Mouse (Mus musculus): Measurements from ENCODE around the gene Bmp2k. TPM values are rescaled to one million over a fixed set of nuclear protein-coding genes. Genes with fewer than 3 reads are reported as not detected.

The Bmp2k gene
- polyA plus RNA-seq, 2 experiments = 14.0 to 30.2 TPM

- 14% methylated on average over 39 of the region's 39 CpGs for WGBS (ENCODE audit: insufficient replicate concordance)
- no peak for DNase-seq (ENCODE audit: low read depth in 3 of 3, low spot score in 3 of 3)
Measured at GRCm38 (mm10) chr5:96996401-96997309, 834 bp upstream of the Bmp2k start.

GRCm38 (mm10) chr5:96997802-96998565, 495 bp downstream of the Bmp2k start:
- Histone ChIP-seq H3K27ac (peak overlapping the region; percentile 85), H3K4me3 (ENCODE audit: insufficient read depth in 1 of 2, low read depth in 2 of 2, low read length in 2 of 2) (peak overlapping the region; percentile 69 to 83), H3K27me3 (ENCODE audit: control insufficient read depth, insufficient read depth, low read length) (no peaks in the 10 kb centered on the region), H3K4me2 (ENCODE audit: low read depth) (peak overlapping the region; percentile 85), H3K36me3 (replicated peaks; ENCODE audit: control insufficient read depth, insufficient read depth, low read depth) (peaks cover 29% of the 10 kb centered on the region), H3K9me3 (ENCODE audit: control insufficient read depth, low read length) (no peaks in the 10 kb centered on the region), H3K9ac (replicated peaks) (peak overlapping the region; percentile 95), H3K4me1 (replicated peaks; ENCODE audit: control insufficient read depth in 2 of 2, insufficient read depth in 2 of 2, low read length in 1 of 2) (peaks cover 49 to 52% of the 10 kb centered on the region in 2 experiments)
- DNase-seq (ENCODE audit: low read depth in 3 of 3, low spot score in 3 of 3) (no peak), ATAC-seq (ENCODE audit: insufficient read depth) (peak; percentile 52)
- TF ChIP-seq EP300 (IDR thresholded peaks at IDR 0.05; ENCODE audit: low read depth) = no peak
- TF ChIP-seq CTCF (IDR thresholded peaks at IDR 0.05; ENCODE audit: low read depth) = no peak
- under 1% methylated on average over 68 of the region's 75 CpGs for WGBS (ENCODE audit: insufficient replicate concordance)

More at GRCm38 (mm10) chr5:96996401-96997309, 834 bp upstream of the Bmp2k start:
- peak; percentile 6; the same call in 1 of the 2 replicates for TF ChIP-seq EP300 (IDR thresholded peaks at IDR 0.05; ENCODE audit: low read depth)
- TF ChIP-seq CTCF (IDR thresholded peaks at IDR 0.05; ENCODE audit: low read depth) = no peak
- Histone ChIP-seq H3K36me3 (replicated peaks; ENCODE audit: control insufficient read depth, insufficient read depth, low read depth) (peaks cover 23% of the 10 kb centered on the region), H3K9me3 (ENCODE audit: control insufficient read depth, low read length) (no peaks in the 10 kb centered on the region), H3K4me3 (ENCODE audit: insufficient read depth in 1 of 2, low read depth in 2 of 2, low read length in 2 of 2) (peak overlapping the region; percentile 58 to 69), H3K4me1 (replicated peaks; ENCODE audit: control insufficient read depth in 2 of 2, insufficient read depth in 2 of 2, low read length in 1 of 2) (peaks cover 43 to 52% of the 10 kb centered on the region in 2 experiments), H3K9ac (replicated peaks) (peak overlapping the region; percentile 86), H3K4me2 (ENCODE audit: low read depth) (peak overlapping the region; percentile 74), H3K27me3 (ENCODE audit: control insufficient read depth, insufficient read depth, low read length) (no peaks in the 10 kb centered on the region), H3K27ac (peak overlapping the region; percentile 81)
- ATAC-seq (ENCODE audit: insufficient read depth) = peak; percentile 17

- peak overlapping the region; percentile 85 for H3K4me2 ChIP-seq (ENCODE audit: low read depth)
- WGBS (ENCODE audit: insufficient replicate concordance) = 2% methylated on average over 6 of the region's 6 CpGs
- H3K4me3 ChIP-seq (ENCODE audit: insufficient read depth in 1 of 2, low read depth in 2 of 2, low read length in 2 of 2) = peak overlapping the region; percentile 69 to 83
- peaks cover 29% of the 10 kb centered on the region for H3K36me3 ChIP-seq (replicated peaks; ENCODE audit: control insufficient read depth, insufficient read depth, low read depth)
- peak overlapping the region; percentile 85 for H3K27ac ChIP-seq
- no peak for ATAC-seq (ENCODE audit: insufficient read depth)
- H3K9me3 ChIP-seq (ENCODE audit: control insufficient read depth, low read length) = no peaks in the 10 kb centered on the region
- H3K27me3 ChIP-seq (ENCODE audit: control insufficient read depth, insufficient read depth, low read length) = no peaks in the 10 kb centered on the region
- DNase-seq (ENCODE audit: low read depth in 3 of 3, low spot score in 3 of 3) = no peak
- H3K9ac ChIP-seq (replicated peaks) = peak overlapping the region; percentile 95
- H3K4me1 ChIP-seq (replicated peaks; ENCODE audit: control insufficient read depth in 2 of 2, insufficient read depth in 2 of 2, low read length in 1 of 2) = peaks cover 52 to 53% of the 10 kb centered on the region in 2 experiments
- no peak for TF ChIP-seq CTCF (IDR thresholded peaks at IDR 0.05; ENCODE audit: low read depth)
- no peak for TF ChIP-seq EP300 (IDR thresholded peaks at IDR 0.05; ENCODE audit: low read depth)
Measured at GRCm38 (mm10) chr5:96998566-96998907, 1.0 kb downstream of the Bmp2k start.

- Histone ChIP-seq H3K4me1 (replicated peaks; ENCODE audit: control insufficient read depth in 2 of 2, insufficient read depth in 2 of 2, low read length in 1 of 2) (peaks cover 57 to 62% of the 10 kb centered on the region in 2 experiments), H3K4me3 (ENCODE audit: insufficient read depth in 1 of 2, low read depth in 2 of 2, low read length in 2 of 2) (peak overlapping the region; percentile 69 to 83), H3K27me3 (ENCODE audit: control insufficient read depth, insufficient read depth, low read length) (no peaks in the 10 kb centered on the region), H3K9ac (replicated peaks) (peak overlapping the region; percentile 95), H3K4me2 (ENCODE audit: low read depth) (peak overlapping the region; percentile 85), H3K36me3 (replicated peaks; ENCODE audit: control insufficient read depth, insufficient read depth, low read depth) (peaks cover 29% of the 10 kb centered on the region), H3K9me3 (ENCODE audit: control insufficient read depth, low read length) (no peaks in the 10 kb centered on the region), H3K27ac (peak overlapping the region; percentile 85)
- no peak for DNase-seq (ENCODE audit: low read depth in 3 of 3, low spot score in 3 of 3)
- WGBS (ENCODE audit: insufficient replicate concordance) = 31% methylated on average over 7 of the region's 7 CpGs
- no peak for TF ChIP-seq EP300 (IDR thresholded peaks at IDR 0.05; ENCODE audit: low read depth)
- no peak for TF ChIP-seq CTCF (IDR thresholded peaks at IDR 0.05; ENCODE audit: low read depth)
- ATAC-seq (ENCODE audit: insufficient read depth) = no peak
Measured at GRCm38 (mm10) chr5:96999601-97000000, 2.1 kb downstream of the Bmp2k start.
